Mouse (Mus musculus) megakaryocyte-erythroid progenitor cell, adult 5-6 weeks (primary cell): ENCODE data around the gene Sowahc. TPM values are rescaled to one million over a fixed set of nuclear protein-coding genes. Genes with fewer than 3 reads are reported as not detected.

Source experiments
- ATAC-seq: replicated peaks from 2 replicates; pipeline ENCODE4 v1.8.0; 2016; ENCODE audit warnings: mild to moderate bottlenecking, inconsistent platforms; ENCODE audit not compliant: severe bottlenecking, poor library complexity, low FRiP score, low TSS enrichment
- total RNA-seq, 2 experiments: library from RNA; stranded (forward) in 1 of 2; stranded (reverse) in 1 of 2; fragments of 200-1000, 215-1000 nt in 1 of 2; fragments of >200 nt in 1 of 2; fragmentation: Nextera tagmentation in 1 of 2; gene quantifications; 2 replicates each; pipeline ENCODE4 v1.2.3; 2014 to 2017

Sowahc gene
- total RNA-seq, 2 experiments from 2014 or later = 2.1 TPM; not detected in 1

GRCm38 (mm10) chr10:59251980-59252379 lies 30.2 kb downstream of the Sowahc start:
- no peak for ATAC-seq

DNA sequence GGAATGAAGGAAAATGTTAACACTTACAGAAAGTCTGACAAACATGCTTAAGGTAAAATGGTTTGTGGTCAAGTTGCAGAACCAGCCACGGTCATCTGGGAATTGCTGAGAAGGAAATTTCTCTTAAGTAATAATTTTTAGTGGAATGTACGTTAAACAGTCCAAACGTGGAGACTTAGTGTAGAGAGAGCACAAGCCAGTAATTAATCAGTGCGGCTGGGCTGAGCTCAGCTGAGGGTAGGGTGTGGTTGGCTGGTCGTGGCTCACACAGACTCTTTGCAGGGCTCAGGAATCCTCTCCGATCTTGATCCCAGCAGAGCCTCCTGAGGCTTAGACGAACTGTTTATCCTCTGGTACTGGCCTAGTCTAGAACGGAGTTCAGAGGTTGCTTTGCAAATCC lies 30.6 kb downstream of the Sowahc start:
- ATAC-seq = no peak

GRCm38 (mm10) chr10:59253541-59254079 lies 31.9 kb downstream of the Sowahc start:
- no peak for ATAC-seq

DNA sequence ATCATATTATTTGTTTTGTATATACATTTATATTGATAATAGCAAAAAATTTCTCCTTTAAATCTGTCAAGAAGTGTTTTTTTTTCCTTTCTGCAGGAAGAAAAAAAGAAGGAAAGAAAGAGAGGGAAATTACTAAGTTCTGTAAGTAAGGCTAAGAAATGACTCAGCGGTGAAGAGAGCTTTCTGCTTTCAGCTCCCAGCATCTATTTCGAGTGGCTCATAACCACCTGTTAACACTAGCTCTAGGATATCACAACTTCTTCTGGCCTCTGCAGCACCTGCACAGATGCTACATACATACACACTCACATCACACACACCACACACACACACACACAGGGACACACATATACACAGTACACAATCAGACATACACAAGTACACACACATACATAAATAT lies 34.8 kb downstream of the Sowahc start:
- ATAC-seq = no peak

DNA sequence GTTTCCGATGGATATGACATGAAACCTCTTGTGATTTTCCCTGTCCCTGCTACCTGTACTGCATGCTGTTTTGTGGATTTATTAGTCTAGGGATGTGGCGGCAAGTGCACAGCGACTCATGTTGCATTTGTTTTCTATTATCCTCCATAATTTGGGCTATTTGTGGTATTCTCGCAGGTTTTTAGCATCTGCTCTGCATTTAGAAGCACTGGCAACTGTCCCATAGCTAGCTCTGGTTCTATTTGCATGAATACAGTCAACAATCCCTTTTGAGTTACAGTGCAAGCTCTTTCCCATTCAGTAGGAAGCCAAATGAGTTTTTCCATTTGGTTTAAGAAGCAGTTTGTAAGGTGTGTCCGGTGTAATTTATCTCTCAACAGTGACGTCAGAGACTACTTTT lies 37.8 kb downstream of the Sowahc start:
- no peak for ATAC-seq

DNA sequence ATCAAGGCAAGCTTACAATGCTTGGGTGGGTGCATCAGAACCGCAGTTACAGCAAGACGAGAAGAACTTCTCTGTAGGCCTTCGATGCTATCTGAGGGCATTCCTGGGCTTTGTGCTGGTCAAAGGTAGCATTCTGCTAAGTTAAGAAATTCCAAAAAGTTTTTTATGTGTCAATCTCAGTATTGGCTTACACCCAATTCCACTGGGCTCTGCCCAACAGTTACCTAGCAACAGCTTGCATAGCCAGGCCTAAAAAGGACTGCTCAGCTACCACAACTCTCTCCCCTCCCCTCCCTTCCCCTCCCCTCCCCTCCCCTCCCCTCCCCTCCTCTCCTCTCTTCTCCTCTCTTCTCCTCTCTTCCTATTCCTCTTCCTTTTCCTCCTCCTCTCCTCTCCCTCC lies 39.9 kb downstream of the Sowahc start:
- ATAC-seq = no peak

DNA sequence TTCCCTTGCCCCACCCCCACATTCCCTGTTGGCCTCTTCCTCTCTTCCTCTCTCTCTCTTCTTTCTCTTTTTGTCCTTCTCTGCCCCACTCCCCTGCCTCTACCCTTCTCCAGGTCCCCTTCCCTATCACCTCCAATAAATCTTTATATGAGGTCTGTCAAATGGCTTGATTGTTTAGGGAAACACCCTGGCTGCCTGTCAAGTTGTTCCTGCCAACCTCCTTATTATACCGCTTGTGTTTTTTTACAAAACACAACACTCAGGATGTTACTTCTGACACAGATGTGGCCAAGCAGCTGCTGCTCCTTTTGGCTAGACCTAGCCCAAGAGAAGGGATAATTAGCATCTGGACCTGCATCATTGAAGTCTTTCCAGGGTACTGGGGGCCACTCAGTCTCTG lies 40.3 kb downstream of the Sowahc start:
- no peak for ATAC-seq

DNA sequence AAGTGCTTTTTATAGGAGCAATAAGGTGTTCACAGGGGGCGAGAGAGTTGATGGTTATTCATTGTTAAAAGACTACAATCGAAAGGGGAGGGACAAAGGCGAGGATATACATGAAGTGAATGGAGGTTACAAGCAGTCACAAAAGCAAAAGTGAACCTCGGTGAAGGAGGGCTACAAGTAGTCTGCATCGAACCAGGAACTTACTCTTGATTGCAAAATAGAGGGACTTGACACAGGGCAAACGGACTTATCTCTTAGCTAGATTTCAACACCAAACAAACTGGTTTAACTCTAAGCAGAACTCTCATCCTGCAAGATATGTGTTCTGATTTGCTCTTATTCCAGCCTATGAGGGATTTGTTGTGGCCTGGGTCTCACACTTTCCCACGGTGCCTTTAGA lies 41.2 kb downstream of the Sowahc start:
- ATAC-seq = no peak

- peak; percentile 54; the same call in 1 of the 2 replicates for ATAC-seq
Observed at GRCm38 (mm10) chr10:59265067-59265466, 43.3 kb downstream of the Sowahc start.

GRCm38 (mm10) chr10:59265674-59266073 lies 43.9 kb downstream of the Sowahc start:
- no peak for ATAC-seq

DNA sequence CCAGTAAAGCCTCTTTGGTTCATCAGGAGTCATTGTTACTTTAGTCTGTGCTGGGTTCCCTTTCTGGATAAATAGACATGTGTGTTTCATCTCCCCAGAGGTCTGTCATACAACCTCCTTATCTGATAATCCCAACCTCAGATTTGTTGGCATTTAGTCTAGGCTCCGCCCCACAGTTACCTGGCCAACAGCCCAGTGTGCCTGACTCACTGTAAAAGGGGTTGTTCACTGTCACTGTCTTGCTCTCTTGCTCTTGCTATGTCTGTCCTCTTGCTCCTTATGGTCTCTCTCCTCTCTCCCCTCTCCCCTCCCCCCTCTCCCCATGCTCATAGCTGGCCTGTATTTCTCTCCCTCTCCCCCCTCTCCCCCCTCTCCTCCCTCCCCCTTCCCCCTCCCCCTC lies 44.3 kb downstream of the Sowahc start:
- peak; percentile 38; the same call in 1 of the 2 replicates for ATAC-seq

DNA sequence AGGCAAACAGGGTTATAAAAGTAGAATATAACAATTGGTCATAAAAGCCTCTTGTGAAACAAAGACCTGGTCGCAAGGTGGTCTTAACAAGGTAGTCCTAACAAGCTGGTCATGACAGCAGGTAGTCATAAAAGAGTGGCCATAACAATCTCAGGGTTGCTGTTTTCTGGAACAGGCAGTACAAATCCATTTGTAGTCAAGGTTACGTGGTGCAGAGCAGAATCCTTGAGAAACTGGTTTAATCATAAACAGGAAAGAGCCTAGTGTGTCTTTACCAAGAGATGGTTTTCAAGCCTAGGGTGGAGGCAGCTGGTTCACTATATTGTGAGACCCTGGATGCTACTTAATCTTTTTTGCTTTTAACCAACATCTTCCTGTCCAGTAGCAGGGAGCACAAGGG lies 45.5 kb downstream of the Sowahc start:
- no peak for ATAC-seq

DNA sequence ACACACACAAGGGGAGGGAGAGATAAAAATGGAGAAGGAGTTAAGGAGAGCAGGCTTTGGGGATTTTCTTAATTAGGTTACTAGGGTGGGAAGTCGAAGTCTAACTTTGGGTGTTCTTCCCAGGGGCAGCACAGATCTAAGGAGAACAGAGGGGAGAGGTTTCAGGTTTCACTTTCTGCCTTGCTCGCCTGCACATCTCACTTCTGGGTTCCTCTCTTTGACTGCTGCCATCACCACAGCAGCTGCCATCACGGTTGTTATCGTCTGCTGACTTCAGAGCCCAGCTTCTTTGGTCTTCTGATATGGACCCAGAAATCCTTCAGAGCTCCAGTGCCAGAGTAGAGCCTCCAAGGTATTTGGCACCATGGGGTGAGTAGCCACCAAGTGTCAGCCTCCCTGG lies 46.4 kb downstream of the Sowahc start:
- no peak for ATAC-seq

- no peak for ATAC-seq
Observed at GRCm38 (mm10) chr10:59268754-59269153, 47.0 kb downstream of the Sowahc start.

- no peak for ATAC-seq
Observed at GRCm38 (mm10) chr10:59275745-59276144, 54.0 kb downstream of the Sowahc start.

Other genes starting within 250 kb of the Sowahc start
- gene Sept10, start 106 bp upstream of the Sowahc start, total RNA-seq (2014; fragmentation: Nextera tagmentation) = 0.37 TPM in 1 of 2 replicates, not detected in the other
- not detected in 2 replicates for gene Sept10, start 106 bp upstream of the Sowahc start, total RNA-seq (2017)
- 4.2 and 8.6 TPM in 2 replicates for gene P4ha1, start 101.3 kb downstream of the Sowahc start, total RNA-seq (2014; fragmentation: Nextera tagmentation)
- gene P4ha1, start 101.3 kb downstream of the Sowahc start, total RNA-seq (2017) = 13.4 and 15.8 TPM in 2 replicates
- gene Gm10273, start 173.7 kb downstream of the Sowahc start, total RNA-seq (2014; fragmentation: Nextera tagmentation) = 20.6 and 40.3 TPM in 2 replicates
- 82.6 and 90.1 TPM in 2 replicates for gene Gm10273, start 173.7 kb downstream of the Sowahc start, total RNA-seq (2017)
- not detected in 2 replicates for gene Pla2g12b, start 181.7 kb downstream of the Sowahc start, total RNA-seq (2014; fragmentation: Nextera tagmentation)
- gene Pla2g12b, start 181.7 kb downstream of the Sowahc start, total RNA-seq (2017) = not detected in 2 replicates
- not detected in 2 replicates for gene Oit3, start 219.8 kb downstream of the Sowahc start, total RNA-seq (2014; fragmentation: Nextera tagmentation)
- not detected in 2 replicates for gene Oit3, start 219.8 kb downstream of the Sowahc start, total RNA-seq (2017)